Mouse (Mus musculus): ENCODE measurements around the gene AC129217.1. TPM values are rescaled to one million over a fixed set of nuclear protein-coding genes. Genes with fewer than 3 reads are reported as not detected.
"Not testable (repeated sequence)": the region's sequence is repeated elsewhere in the genome, so short reads cannot be mapped to it uniquely, and the experiment has no call there.

AC129217.1 gene
- total RNA-seq, 2 experiments from 2014 or later: 2.5 to 4.2 TPM

- DNase-seq (ENCODE audit: low spot score): no peak
Measured at GRCm38 (mm10) chr19:8822696-8823095, 6.9 kb upstream of the AC129217.1 start.

- DNase-seq (ENCODE audit: low spot score): no peak
Measured at GRCm38 (mm10) chr19:8830664-8831063, 1.1 kb downstream of the AC129217.1 start.

GRCm38 (mm10) chr19:8831262-8831661 is 1.7 kb downstream of the AC129217.1 start:
- no peak for DNase-seq (ENCODE audit: low spot score)

GRCm38 (mm10) chr19:8832971-8833370 is 3.4 kb downstream of the AC129217.1 start:
- DNase-seq (ENCODE audit: low spot score): no peak

GRCm38 (mm10) chr19:8836327-8836726 is 6.8 kb downstream of the AC129217.1 start:
- not testable (repeated sequence) for DNase-seq (ENCODE audit: low spot score)

GRCm38 (mm10) chr19:8837251-8837791 is 7.7 kb downstream of the AC129217.1 start, which contains the start of gene Bscl2:
Bscl2 (plus strand) TSS chr19:8837467.
- DNase-seq (ENCODE audit: low spot score): peak; percentile 78

GRCm38 (mm10) chr19:8838041-8838730 is 8.6 kb downstream of the AC129217.1 start:
- DNase-seq (ENCODE audit: low spot score): no peak

GRCm38 (mm10) chr19:8839103-8839907 is 9.7 kb downstream of the AC129217.1 start, which contains the start of gene Gng3:
Gng3 (minus strand) TSS chr19:8839194.
- DNase-seq (ENCODE audit: low spot score): no peak

GRCm38 (mm10) chr19:8839908-8840791 is 10.6 kb downstream of the AC129217.1 start:
- peak; percentile 57 for DNase-seq (ENCODE audit: low spot score)

GRCm38 (mm10) chr19:8841012-8841411 is 11.4 kb downstream of the AC129217.1 start:
- DNase-seq (ENCODE audit: low spot score): no peak

- DNase-seq (ENCODE audit: low spot score): no peak
Measured at GRCm38 (mm10) chr19:8842961-8843360, 13.4 kb downstream of the AC129217.1 start.

GRCm38 (mm10) chr19:8844371-8845129 is 15.0 kb downstream of the AC129217.1 start:
- DNase-seq (ENCODE audit: low spot score): peak; percentile 83

GRCm38 (mm10) chr19:8848356-8848755 is 18.8 kb downstream of the AC129217.1 start:
- DNase-seq (ENCODE audit: low spot score): no peak

GRCm38 (mm10) chr19:8850402-8850901 is 20.9 kb downstream of the AC129217.1 start, which contains the start of gene Lrrn4cl:
Lrrn4cl (plus strand) TSS chr19:8850768.
- DNase-seq (ENCODE audit: low spot score): peak; percentile 77

GRCm38 (mm10) chr19:8851639-8852038 is 22.1 kb downstream of the AC129217.1 start:
- no peak for DNase-seq (ENCODE audit: low spot score)

- DNase-seq (ENCODE audit: low spot score): peak; percentile 72
Measured at GRCm38 (mm10) chr19:8852236-8852928, 22.8 kb downstream of the AC129217.1 start.

GRCm38 (mm10) chr19:8853117-8853516 is 23.5 kb downstream of the AC129217.1 start:
- no peak for DNase-seq (ENCODE audit: low spot score)

- DNase-seq (ENCODE audit: low spot score): peak; percentile 44
Measured at GRCm38 (mm10) chr19:8857689-8858088, 28.1 kb downstream of the AC129217.1 start.

- DNase-seq (ENCODE audit: low spot score): no peak
Measured at GRCm38 (mm10) chr19:8859018-8859417, 29.4 kb downstream of the AC129217.1 start.

Data from gastrocnemius, adult 18-20 months (tissue).